Mouse (Mus musculus) G1E (cell line): ENCODE measurements around the gene Lrrc61.

ENCODE experiments used
- CTCF ChIP-seq: IDR thresholded peaks from 2 replicates; pipeline ENCODE4 v1.5.1; 2012; ENCODE audit warnings: low read depth, low read length, inconsistent platforms, mixed read lengths
- GATA1 ChIP-seq: IDR thresholded peaks from 2 replicates; pipeline ENCODE4 v1.6.1; 2012; ENCODE audit warnings: borderline replicate concordance, low read length, inconsistent platforms, mixed read lengths
- TAL1 ChIP-seq: conservative IDR thresholded peaks from 2 replicates; pipeline ENCODE4 v1.6.1; 2012; ENCODE audit warnings: low read depth, low read length, inconsistent platforms, mixed read lengths

- TF ChIP-seq CTCF (no peak), GATA1 (no peak), TAL1 (no peak)
Observed at GRCm38 (mm10) chr6:48573280-48573679, 18.7 kb downstream of the Lrrc61 start.
